Mouse (Mus musculus) retina, postnatal 1 day (tissue): ENCODE data around the gene Sod2.
"Not testable (repeated sequence)": the region's sequence is repeated elsewhere in the genome, so short reads cannot be mapped to it uniquely, and the experiment has no call there.

ENCODE experiments used
- DNase-seq: peaks from one replicate; pipeline ENCODE4 v3.0.0-alpha.2; 2012

Gene Sod2

DNA sequence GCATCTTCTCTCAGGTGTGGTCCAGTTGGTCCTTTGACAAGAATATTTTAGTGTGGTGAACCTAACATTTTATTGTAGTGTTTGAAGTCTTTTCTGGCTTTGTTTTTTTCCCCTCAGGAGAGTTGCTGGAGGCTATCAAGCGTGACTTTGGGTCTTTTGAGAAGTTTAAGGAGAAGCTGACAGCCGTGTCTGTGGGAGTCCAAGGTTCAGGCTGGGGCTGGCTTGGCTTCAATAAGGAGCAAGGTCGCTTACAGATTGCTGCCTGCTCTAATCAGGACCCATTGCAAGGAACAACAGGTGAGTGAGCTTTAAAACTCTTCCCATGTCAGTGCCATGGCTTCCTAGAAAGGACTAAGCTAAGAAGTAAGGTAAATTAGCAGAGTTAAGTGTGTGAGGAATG lies 6.7 kb downstream of the Sod2 start:
- DNase-seq: no peak

GRCm38 (mm10) chr17:13036627-13037192 lies 30.1 kb downstream of the Sod2 start:
- not testable (repeated sequence) for DNase-seq

- DNase-seq: peak; percentile 76
Measured at GRCm38 (mm10) chr17:13043846-13044673, 37.4 kb downstream of the Sod2 start.

DNA sequence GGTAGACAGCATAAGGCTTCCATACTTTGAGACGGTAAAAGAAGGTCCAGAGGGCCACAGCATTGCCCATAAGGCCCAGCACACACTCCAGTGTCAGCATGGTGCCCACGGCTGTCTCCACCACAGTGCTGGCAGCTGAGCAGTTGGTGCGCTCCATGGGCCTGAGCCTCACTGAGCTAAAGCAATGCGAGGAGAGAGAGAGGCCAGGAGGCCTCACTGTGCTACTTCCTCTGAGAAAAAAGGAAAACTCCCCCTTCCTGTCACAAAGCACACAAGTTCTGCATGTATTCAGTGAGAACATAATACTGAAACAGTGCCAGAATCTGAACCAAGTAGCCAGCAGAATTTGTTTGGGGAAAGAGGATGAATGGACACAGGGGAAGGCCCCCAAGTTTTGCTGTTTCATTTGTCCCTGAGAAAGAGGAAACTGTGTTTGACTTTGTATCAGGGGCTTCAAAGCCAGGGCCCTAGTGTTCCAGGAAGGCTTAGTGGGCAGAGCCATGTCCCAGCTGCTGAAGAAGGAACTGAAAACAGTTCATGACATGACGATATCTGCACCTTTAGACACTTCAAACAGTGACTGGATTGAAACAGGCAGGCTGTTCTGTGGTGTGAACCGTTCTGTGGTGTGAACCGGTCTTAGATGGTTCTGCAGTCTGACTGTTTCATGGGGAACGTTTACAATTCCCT lies 45.6 kb downstream of the Sod2 start, which contains the start of gene Gpr31b:
Gene Gpr31b (minus strand): TSS at position 173 of the 690 bp plus-strand sequence.
- not testable (repeated sequence) for DNase-seq

DNA sequence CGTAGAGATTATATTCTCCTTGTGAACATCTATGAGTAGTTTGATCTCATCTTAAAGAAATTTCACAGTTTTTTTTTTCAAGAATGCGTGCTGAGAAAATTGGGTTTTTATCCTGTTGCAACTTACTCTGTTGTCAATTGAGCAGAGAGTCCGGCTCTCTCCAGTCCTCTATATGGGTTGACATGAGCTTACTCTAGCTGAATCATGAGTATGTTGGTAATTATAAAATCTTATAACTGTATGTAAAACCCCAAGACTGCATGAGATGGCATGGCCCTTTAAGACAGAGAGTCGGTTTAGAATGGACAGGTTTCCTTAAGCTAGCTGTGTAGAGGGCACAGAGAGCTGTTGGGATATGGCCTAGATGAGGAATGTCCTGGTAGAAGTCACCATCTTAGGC lies 54.2 kb downstream of the Sod2 start, which contains the start of gene Tcp10b:
Gene Tcp10b (plus strand): TSS at position 301 of the 400 bp plus-strand sequence.
- not testable (repeated sequence) for DNase-seq

GRCm38 (mm10) chr17:13062882-13063281 lies 56.2 kb downstream of the Sod2 start:
- not testable (repeated sequence) for DNase-seq

GRCm38 (mm10) chr17:13067864-13068385 lies 61.3 kb downstream of the Sod2 start:
- not testable (repeated sequence) for DNase-seq

GRCm38 (mm10) chr17:13069227-13069626 lies 62.6 kb downstream of the Sod2 start:
- DNase-seq: not testable (repeated sequence)
